Mouse (Mus musculus) gonadal fat pad, adult 2 months (tissue): ENCODE data around the gene Tollip. TPM values are rescaled to one million over a fixed set of nuclear protein-coding genes. Genes with fewer than 3 reads are reported as not detected.
"Not testable (repeated sequence)": the region's sequence is repeated elsewhere in the genome, so short reads cannot be mapped to it uniquely, and the experiment has no call there.

Source experiments
- DNase-seq: peaks from one replicate; pipeline ENCODE4 v3.0.0-alpha.2; 2012; ENCODE audit warnings: low read depth
- polyA plus RNA-seq: library from polyadenylated mRNA; depleted of rRNA; stranded (reverse); fragments of >200 nt; gene quantifications from 2 replicates; pipeline ENCODE4 v1.2.3, GENCODE M21; 2012

The Tollip gene
- polyA plus RNA-seq, 1 experiment: 103 TPM

- no peak for DNase-seq
Measured at GRCm38 (mm10) chr7:141934128-141934898, 16.0 kb upstream of the Tollip start.

GRCm38 (mm10) chr7:141928642-141929041 lies 10.3 kb upstream of the Tollip start:
- no peak for DNase-seq

- DNase-seq: no peak
Measured at GRCm38 (mm10) chr7:141924917-141925316, 6.6 kb upstream of the Tollip start.

GRCm38 (mm10) chr7:141924121-141924520 lies 5.8 kb upstream of the Tollip start:
- DNase-seq: not testable (repeated sequence)

DNA sequence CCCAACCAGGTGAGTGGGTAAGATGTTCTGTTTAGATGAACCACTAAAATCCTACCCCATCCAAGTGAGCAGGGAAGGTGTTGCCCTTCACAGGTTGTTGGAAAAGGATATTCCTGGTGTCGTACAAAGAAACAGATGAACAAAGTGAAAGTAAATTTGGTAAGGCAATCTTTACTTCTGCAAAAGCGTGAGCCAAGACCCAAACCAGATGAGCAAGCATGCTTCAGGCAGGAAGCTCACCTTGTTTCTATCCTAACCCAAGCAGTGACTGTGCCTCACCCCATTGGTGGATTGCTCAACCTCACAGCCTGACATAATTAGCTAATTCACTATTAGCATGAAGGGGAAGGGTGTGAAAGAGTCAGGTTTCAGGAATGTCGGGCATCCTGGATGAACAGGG lies 7.0 kb downstream of the Tollip start:
- DNase-seq: peak; percentile 30

- no peak for DNase-seq
Measured at GRCm38 (mm10) chr7:141908591-141908990, 9.7 kb downstream of the Tollip start.

GRCm38 (mm10) chr7:141902791-141903190 lies 15.5 kb downstream of the Tollip start:
- no peak for DNase-seq

DNA sequence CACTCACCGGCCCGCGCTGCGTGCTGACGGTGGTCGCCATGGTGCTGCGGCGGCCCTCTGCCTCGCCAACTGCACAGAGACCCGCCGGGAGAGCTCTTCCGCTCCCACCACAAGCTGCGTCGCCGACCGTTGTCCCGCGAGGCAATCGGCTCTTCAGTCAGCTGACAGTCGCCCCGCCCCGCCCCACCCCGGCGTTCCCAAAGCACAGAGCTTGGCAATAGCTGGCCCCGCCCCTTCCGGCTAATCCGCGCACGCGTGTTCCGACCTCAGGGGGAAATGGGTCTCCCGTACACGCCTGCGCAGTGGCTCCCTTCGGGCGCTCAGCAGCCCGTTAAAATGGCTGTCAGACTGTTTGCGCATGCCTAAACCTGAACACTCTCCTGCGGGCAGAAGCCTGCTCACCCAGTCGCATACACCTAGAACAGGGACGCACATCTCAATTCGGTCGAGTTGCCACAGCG lies 16.0 kb downstream of the Tollip start:
- DNase-seq: peak; percentile 66

GRCm38 (mm10) chr7:141901825-141902224 lies 16.5 kb downstream of the Tollip start:
- no peak for DNase-seq

- DNase-seq: no peak
Measured at GRCm38 (mm10) chr7:141892151-141892550, 26.2 kb downstream of the Tollip start.

DNA sequence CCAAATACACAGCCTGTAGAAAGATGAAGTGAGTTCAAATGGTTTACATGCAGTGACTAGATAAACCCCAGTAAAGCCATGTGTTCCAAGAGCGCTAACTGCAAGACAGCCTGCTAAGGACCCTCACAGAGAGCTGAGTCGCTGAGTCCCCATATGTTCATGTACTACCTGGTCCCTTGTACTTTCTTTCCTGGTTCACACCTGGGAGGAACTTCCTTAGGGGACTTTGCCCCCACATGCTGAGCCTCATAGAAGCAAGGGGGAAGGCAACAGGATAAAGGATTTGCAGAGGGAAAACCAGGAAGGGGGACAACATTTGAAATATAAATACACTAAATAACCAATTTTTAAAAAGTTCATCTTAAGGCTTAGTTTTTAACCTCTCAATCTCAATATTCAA lies 39.5 kb downstream of the Tollip start:
- no peak for DNase-seq

DNA sequence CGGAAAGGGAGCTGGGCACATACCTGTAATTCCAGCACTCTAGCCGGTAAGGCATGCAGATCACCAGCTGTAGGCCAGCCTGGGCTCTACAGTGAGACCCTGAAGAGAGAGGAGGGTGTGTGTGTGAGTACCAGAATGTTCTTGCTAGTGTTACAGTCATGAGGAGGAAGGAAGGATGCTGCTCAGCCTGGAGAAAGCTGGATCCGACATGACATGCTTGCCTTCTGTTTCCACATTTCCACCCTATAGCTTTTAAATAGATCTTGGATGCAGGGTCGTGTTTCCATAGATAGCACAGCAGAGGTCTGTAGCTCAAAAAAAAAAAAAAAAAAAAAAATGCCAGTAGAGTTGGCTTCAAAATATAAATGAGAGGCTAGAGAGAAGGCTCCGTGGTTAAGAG lies 43.4 kb downstream of the Tollip start:
- DNase-seq: no peak

GRCm38 (mm10) chr7:141870553-141870952 lies 47.8 kb downstream of the Tollip start:
- DNase-seq: no peak

- no peak for DNase-seq
Measured at GRCm38 (mm10) chr7:141869644-141870043, 48.7 kb downstream of the Tollip start.

GRCm38 (mm10) chr7:141861046-141861445 lies 57.3 kb downstream of the Tollip start:
- DNase-seq: no peak

- no peak for DNase-seq
Measured at GRCm38 (mm10) chr7:141840354-141840753, 78.0 kb downstream of the Tollip start.

DNA sequence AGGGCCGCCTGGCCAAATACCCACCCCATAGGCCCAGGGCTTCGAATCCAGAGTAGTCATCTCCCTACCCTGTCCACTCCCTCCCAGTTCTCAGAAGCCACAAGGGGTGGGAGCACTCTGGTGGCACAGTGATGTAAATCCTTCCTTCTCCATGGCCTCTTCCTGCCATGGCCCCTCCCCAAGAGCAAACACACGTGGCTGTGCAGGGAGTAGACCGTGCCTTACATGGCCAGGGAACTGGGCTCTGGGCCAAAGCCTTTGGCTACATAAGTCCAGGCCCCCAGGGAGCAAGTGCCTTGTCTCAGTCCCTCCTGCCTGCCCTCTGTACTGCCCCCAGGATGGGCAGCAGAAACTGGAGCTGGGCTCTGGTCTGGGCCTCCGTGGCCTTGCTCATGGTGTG lies 79.5 kb downstream of the Tollip start, which contains the start of gene Muc5b:
Gene Muc5b (plus strand): TSS at position 292 of the 400 bp plus-strand sequence.
- DNase-seq: no peak

GRCm38 (mm10) chr7:141836423-141836822 lies 81.9 kb downstream of the Tollip start:
- DNase-seq: no peak

DNA sequence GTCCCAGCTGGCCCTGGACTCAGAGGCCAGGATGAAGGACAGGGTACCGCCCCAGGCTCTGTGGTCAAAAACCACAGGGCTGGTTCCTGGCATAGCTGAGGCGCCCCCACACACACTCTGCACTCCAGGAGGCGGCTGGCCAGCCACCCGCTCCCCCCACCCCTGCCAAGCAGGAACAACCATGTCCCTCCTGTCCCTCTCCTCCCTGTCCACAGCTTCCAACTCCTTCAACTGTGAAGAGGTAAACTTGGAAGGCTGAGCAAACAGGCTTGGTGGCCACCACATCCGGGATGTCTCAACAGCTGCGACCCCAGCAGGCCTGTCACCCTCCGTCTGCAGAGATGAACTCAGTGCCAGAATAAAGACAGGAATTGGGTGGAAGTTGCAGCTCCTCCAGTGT lies 82.4 kb downstream of the Tollip start:
- no peak for DNase-seq
